In genomic region chr10:7212537-7212936, GRCm38 (mm10) we compare ENCODE assay signal across 8 mouse cellular contexts. TPM values are rescaled to one million over a fixed set of nuclear protein-coding genes. Genes with fewer than 3 reads are reported as not detected.
DNase-seq lines count a peak whose midpoint lies in the region; ATAC-seq lines count a peak whose summit lies in the region.

No protein-coding gene starts in this region.

- H3K36me3 ChIP-seq in hindbrain, embryonic 11.5 days (ENCODE audit: control insufficient read depth, insufficient read depth, low read length), result no peaks in the 10 kb centered on the region
- H3K36me3 ChIP-seq in liver, embryonic 16.5 days (ENCODE audit: control insufficient read depth, insufficient read depth), result no peaks in the 10 kb centered on the region

- H3K9ac ChIP-seq in hindbrain, embryonic 11.5 days (ENCODE audit: low read depth, low read length), result peak overlapping the region; percentile 11; the same call in 1 of the 2 replicates
- H3K9ac ChIP-seq in liver, embryonic 16.5 days (ENCODE audit: low read depth, low read length), result peak overlapping the region; percentile 73

- H3K9me3 ChIP-seq in hindbrain, embryonic 11.5 days (ENCODE audit: control insufficient read depth, low read length), result no peaks in the 10 kb centered on the region
- no peaks in the 10 kb centered on the region for H3K9me3 ChIP-seq in liver, embryonic 16.5 days (replicated peaks; ENCODE audit: control insufficient read depth, low read length)

- no peak overlapping the region for H3K27ac ChIP-seq in hindbrain, embryonic 11.5 days (ENCODE audit: low read depth, low read length)
- H3K27ac ChIP-seq in liver, embryonic 16.5 days (ENCODE audit: low read length), result peak overlapping the region; percentile 76

- H3K4me2 ChIP-seq in hindbrain, embryonic 11.5 days (replicated peaks; ENCODE audit: low read depth, low read length), result peak overlapping the region; percentile 90
- H3K4me2 ChIP-seq in liver, embryonic 16.5 days (ENCODE audit: low read depth, low read length), result peak overlapping the region; percentile 94

- peak; percentile 22 for DNase-seq in embryo, embryonic 11 days
- DNase-seq in embryo, embryonic 10.5 days (ENCODE audit: low spot score), result no peak
- peak; percentile 93 for DNase-seq in 3T3-L1 (ENCODE audit: low read depth, low spot score)
- DNase-seq in hindbrain, embryonic 11.5 days (ENCODE audit: low spot score), result peak; percentile 29
- peak; percentile 46 for DNase-seq in skeletal muscle tissue, adult 2 months (ENCODE audit: low read depth, low spot score)
- no peak for DNase-seq in right cerebral cortex, postnatal 14 days

- 26% methylated on average over 10 of the region's 10 CpGs for WGBS in hindbrain, embryonic 11.5 days
- WGBS in liver, embryonic 16.5 days (ENCODE audit: insufficient replicate concordance), result 11% methylated on average over 10 of the region's 10 CpGs

- no peaks in the 10 kb centered on the region for H3K27me3 ChIP-seq in hindbrain, embryonic 11.5 days (ENCODE audit: control insufficient read depth, insufficient read depth, low read length)
- no peaks in the 10 kb centered on the region for H3K27me3 ChIP-seq in liver, embryonic 16.5 days (ENCODE audit: control insufficient read depth, insufficient read depth, low read depth, low read length)

- no peaks in the 10 kb centered on the region for H3K4me1 ChIP-seq in hindbrain, embryonic 11.5 days (replicated peaks; ENCODE audit: control insufficient read depth, insufficient read depth, low read length)
- peaks cover 28% of the 10 kb centered on the region for H3K4me1 ChIP-seq in liver, embryonic 16.5 days (ENCODE audit: control insufficient read depth, low read depth, low read length)

- H3K4me3 ChIP-seq in hindbrain, embryonic 11.5 days (ENCODE audit: low read depth, low read length), result peak overlapping the region; percentile 79
- peak overlapping the region; percentile 73 for H3K4me3 ChIP-seq in liver, embryonic 16.5 days (ENCODE audit: low read depth, low read length)

- ATAC-seq in common myeloid progenitor, adult 5-6 weeks (replicated peaks; ENCODE audit: low read depth, poor library complexity, severe bottlenecking), result peak; percentile 9
- peak; percentile 31 for ATAC-seq in hindbrain, embryonic 11.5 days (ENCODE audit: low FRiP score)
- ATAC-seq in liver, embryonic 16.5 days (ENCODE audit: low read depth), result peak; percentile 12

RNA-seq across cellular contexts. Expression of gene Cnksr3, which starts 0.5 kb away (rescaled TPM):
- total RNA-seq in common myeloid progenitor, adult 5-6 weeks (2017), result 7.8 and 8.7 TPM in 2 replicates
- polyA plus RNA-seq in hindbrain, embryonic 11.5 days (2014; fragmentation: Nextera tagmentation; extraction: Ambion mirVana), result 5.9 and 6.3 TPM in 2 replicates
- 4.3 and 5.2 TPM in 2 replicates for polyA plus RNA-seq in liver, embryonic 16.5 days (2015; fragmentation: Nextera tagmentation; extraction: Ambion mirVana)

Comparison
In these comparisons a context has a peak if more than half of its experiments do, and no peak if none do; other contexts are left out.
1. DNase-seq: peak in embryo, embryonic 11 days (single experiment), 3T3-L1 (single experiment), hindbrain, embryonic 11.5 days (single experiment) and skeletal muscle tissue, adult 2 months (single experiment); none in embryo, embryonic 10.5 days (single experiment) and right cerebral cortex, postnatal 14 days (single experiment).
2. Peak in every context shown above with its lines, with median percentiles within 50 percentile points of each other: ATAC-seq.